Mouse (Mus musculus): Measurements from ENCODE around the gene Hoxa13. TPM values are rescaled to one million over a fixed set of nuclear protein-coding genes. Genes with fewer than 3 reads are reported as not detected.

Gene Hoxa13
- total and polyA plus RNA-seq, 3 experiments, result not detected

DNA sequence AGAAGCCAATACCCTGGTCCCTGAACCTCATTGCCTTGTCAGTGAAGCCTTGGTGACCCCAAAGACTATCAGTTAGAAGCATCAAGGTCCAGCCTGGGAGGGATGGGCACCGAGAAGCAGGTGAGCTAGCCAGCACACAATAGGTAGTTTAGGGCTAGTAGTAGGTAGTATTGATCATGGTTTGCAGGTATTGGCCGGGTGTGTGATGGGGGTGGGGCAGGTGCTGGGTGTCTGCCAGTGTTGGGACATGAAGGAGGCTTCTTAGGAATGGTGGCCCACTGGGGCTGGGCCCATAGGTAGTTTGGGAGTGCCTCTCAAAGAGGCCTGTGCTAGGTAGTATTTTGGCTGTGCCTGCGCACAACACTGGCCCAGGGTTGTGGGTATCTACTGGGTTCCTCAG lies 45.6 kb downstream of the Hoxa13 start:
- no peak overlapping the region for H3K27ac ChIP-seq
- intact Hi-C loops (cut with DNase I), result loop anchor here (5.0 kb wide), 1 partner anchor 37 kb away; no protein-coding TSS in a partner anchor
- WGBS, result 32% methylated on average over 3 of the region's 3 CpGs
- no peaks in the 10 kb centered on the region for H3K36me3 ChIP-seq (ENCODE audit: control insufficient read depth, insufficient read depth, low read length)
- H3K4me3 ChIP-seq, result no peak overlapping the region
- H3K9ac ChIP-seq (ENCODE audit: low read depth, low read length), result no peak overlapping the region
- no peak for TF ChIP-seq CTCF (IDR thresholded peaks at IDR 0.05)
- no peak for TF ChIP-seq POLR2A (IDR thresholded peaks at IDR 0.05; ENCODE audit: insufficient read depth, low read depth, low read length)
- TF ChIP-seq EP300 (IDR thresholded peaks at IDR 0.05; ENCODE audit: insufficient read depth, low read depth, low read length), result no peak
- DNase-seq, result peak in 1 of 2 experiments; percentile 2
- no peaks in the 10 kb centered on the region; the same call in 1 of the 2 replicates for H3K4me1 ChIP-seq (ENCODE audit: control insufficient read depth, insufficient read depth, low read length)
- H3K79me2 ChIP-seq (replicated peaks; ENCODE audit: control insufficient read depth, insufficient read depth, low read length), result no peaks in the 10 kb centered on the region
- peaks cover 49% of the 10 kb centered on the region for H3K27me3 ChIP-seq (ENCODE audit: control insufficient read depth, insufficient read depth, low read length)

DNA sequence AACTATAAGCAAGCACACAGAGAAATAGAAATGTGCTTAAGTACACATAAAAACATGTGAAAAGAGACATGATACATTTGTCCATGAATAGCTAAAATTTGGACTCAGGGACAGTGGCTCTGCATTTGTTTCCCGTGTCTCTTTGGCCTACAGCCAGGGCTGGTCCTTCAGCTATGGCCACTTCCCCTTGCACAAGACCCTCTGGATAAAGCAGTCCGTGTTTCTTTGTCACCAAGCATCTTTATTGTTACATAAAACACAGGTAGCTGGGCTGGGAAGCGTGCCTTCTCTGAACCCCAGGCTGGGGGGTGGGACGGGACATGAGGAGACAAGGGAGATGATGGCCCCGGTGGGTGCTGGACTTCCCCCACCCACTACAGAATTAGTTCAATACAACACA lies 46.4 kb downstream of the Hoxa13 start:
- DNase-seq, result peak; percentile 2 to 20
- Histone ChIP-seq H3K27ac (no peak overlapping the region), H3K9ac (ENCODE audit: low read depth, low read length) (no peak overlapping the region), H3K79me2 (replicated peaks; ENCODE audit: control insufficient read depth, insufficient read depth, low read length) (no peaks in the 10 kb centered on the region), H3K4me3 (no peak overlapping the region), H3K4me1 (ENCODE audit: control insufficient read depth, insufficient read depth, low read length) (no peaks in the 10 kb centered on the region; the same call in 1 of the 2 replicates), H3K27me3 (ENCODE audit: control insufficient read depth, insufficient read depth, low read length) (peaks cover 50% of the 10 kb centered on the region), H3K36me3 (ENCODE audit: control insufficient read depth, insufficient read depth, low read length) (no peaks in the 10 kb centered on the region)
- intact Hi-C loops (cut with DNase I), result loop anchor here (5.0 kb wide), 1 partner anchor 1032 kb away; no protein-coding TSS in a partner anchor
- WGBS, result 20% methylated on average over 5 of the region's 5 CpGs
- TF ChIP-seq CTCF (IDR thresholded peaks at IDR 0.05), result no peak
- TF ChIP-seq POLR2A (IDR thresholded peaks at IDR 0.05; ENCODE audit: insufficient read depth, low read depth, low read length), result no peak
- no peak for TF ChIP-seq EP300 (IDR thresholded peaks at IDR 0.05; ENCODE audit: insufficient read depth, low read depth, low read length)

DNA sequence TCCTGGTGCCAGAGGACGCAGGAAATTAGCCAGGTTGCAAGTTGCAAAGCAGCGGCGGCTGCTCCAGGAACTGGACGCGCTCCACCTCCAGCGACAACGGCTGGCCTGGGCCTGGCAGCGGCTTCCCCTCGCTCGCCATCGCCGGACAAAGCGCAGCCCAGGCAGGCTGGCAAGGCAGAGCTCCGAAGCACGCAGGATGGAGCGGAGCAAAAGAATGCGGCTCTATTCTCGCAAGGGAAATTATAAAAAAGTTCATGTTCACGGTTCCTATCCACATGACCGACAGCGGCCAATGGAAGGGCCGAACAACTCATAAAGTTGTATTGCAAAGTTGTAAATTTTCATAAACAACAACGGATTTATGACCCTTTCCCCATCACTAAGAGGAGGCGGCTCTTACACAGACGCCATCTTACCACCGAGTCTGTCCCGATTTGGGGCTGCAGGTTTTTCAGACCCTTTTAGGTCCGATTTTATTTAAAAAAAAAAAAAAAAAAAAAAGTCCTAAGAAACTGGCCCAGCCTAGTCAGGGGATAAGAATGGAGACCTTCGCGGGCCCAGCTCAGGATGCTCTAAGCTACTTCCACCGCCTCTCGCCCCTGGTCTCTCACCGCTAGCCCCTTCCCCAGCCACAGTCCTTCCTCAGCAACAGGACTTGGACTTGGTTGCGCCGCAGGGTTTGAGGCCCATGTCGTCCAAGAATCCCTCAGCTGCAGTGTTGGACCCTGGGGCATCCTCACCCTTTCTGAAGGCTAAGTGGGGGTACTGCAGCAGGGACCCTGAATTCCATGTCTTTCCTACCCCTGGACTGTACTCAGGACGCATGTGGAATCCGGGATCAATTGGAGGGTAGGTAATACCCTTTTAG lies 47.3 kb downstream of the Hoxa13 start, which contains the start of the genes Hoxa3 and Gm28308:
Gene Hoxa3 (minus strand): TSS at position 218 of the 868 bp plus-strand sequence.
Gene Gm28308 (minus strand): TSS at position 221 of the 868 bp plus-strand sequence.
- Histone ChIP-seq H3K27ac (0 out of 2 replicates have a peak within 1 kb of the TSS, but pooled peaks have one; percentile 20), H3K9ac (ENCODE audit: low read depth, low read length) (peak within 1 kb of the TSS; percentile 41; the same call in 1 of the 2 replicates), H3K4me3 (peak within 1 kb of the TSS; percentile 43), H3K4me1 (ENCODE audit: control insufficient read depth, insufficient read depth, low read length) (no peaks in the 10 kb centered on the region; the same call in 1 of the 2 replicates), H3K36me3 (ENCODE audit: control insufficient read depth, insufficient read depth, low read length) (no peaks in the 10 kb centered on the region), H3K27me3 (ENCODE audit: control insufficient read depth, insufficient read depth, low read length) (peaks cover 53% of the 10 kb centered on the region), H3K79me2 (replicated peaks; ENCODE audit: control insufficient read depth, insufficient read depth, low read length) (no peaks in the 10 kb centered on the region)
- intact Hi-C loops (cut with DNase I), result loop anchor here (5.0 kb wide), 1 partner anchor 1031 kb away; no protein-coding TSS in a partner anchor
- TF ChIP-seq POLR2A (IDR thresholded peaks at IDR 0.05; ENCODE audit: insufficient read depth, low read depth, low read length), result no peak
- TF ChIP-seq EP300 (IDR thresholded peaks at IDR 0.05; ENCODE audit: insufficient read depth, low read depth, low read length), result no peak
- no peak for TF ChIP-seq CTCF (IDR thresholded peaks at IDR 0.05)
- peak; percentile 21 to 48 for DNase-seq
- WGBS, result 6% methylated on average over 38 of the region's 38 CpGs

DNA sequence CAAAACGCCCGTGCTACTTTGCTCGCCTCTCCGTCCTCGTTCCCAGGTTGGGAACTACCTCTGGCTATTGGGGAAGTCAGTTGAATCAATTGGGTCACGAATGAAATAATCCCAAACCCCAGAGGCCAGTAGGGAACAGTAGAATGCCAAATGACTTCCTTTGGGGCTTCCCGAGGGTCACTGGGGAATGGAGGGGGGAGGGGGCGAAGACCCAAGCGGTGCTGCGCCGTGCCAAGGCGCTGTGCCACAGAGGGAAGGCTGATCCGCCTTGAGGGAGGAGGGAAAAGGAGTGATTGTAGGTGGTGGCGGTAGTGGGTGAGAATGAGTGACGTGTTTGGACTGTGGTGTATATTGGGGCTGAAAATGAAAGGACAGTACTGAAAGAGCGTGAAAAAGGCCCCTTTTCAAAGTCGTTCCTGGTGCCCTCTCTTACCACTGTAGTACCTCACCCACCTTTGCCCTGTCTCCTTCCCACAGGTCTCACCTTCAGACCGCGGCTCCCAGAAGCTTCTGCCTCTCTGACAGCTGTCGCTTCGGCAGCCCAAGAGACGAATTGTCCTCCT lies 48.0 kb downstream of the Hoxa13 start:
- no peaks in the 10 kb centered on the region for H3K36me3 ChIP-seq (ENCODE audit: control insufficient read depth, insufficient read depth, low read length)
- TF ChIP-seq EP300 (IDR thresholded peaks at IDR 0.05; ENCODE audit: insufficient read depth, low read depth, low read length) (no peak), CTCF (IDR thresholded peaks at IDR 0.05) (no peak), POLR2A (IDR thresholded peaks at IDR 0.05; ENCODE audit: insufficient read depth, low read depth, low read length) (no peak)
- no peaks in the 10 kb centered on the region; the same call in 1 of the 2 replicates for H3K4me1 ChIP-seq (ENCODE audit: control insufficient read depth, insufficient read depth, low read length)
- DNase-seq, result peak; percentile 11 to 63
- no peak overlapping the region for H3K27ac ChIP-seq
- no peaks in the 10 kb centered on the region for H3K79me2 ChIP-seq (replicated peaks; ENCODE audit: control insufficient read depth, insufficient read depth, low read length)
- intact Hi-C loops (cut with DNase I), result loop anchor here (5.0 kb wide), 1 partner anchor 1030 kb away; no protein-coding TSS in a partner anchor
- peak overlapping the region; percentile 43 for H3K4me3 ChIP-seq
- H3K9ac ChIP-seq (ENCODE audit: low read depth, low read length), result peak overlapping the region; percentile 41; the same call in 1 of the 2 replicates
- H3K27me3 ChIP-seq (ENCODE audit: control insufficient read depth, insufficient read depth, low read length), result peaks cover 53% of the 10 kb centered on the region
- 3% methylated on average over 22 of the region's 22 CpGs for WGBS

DNA sequence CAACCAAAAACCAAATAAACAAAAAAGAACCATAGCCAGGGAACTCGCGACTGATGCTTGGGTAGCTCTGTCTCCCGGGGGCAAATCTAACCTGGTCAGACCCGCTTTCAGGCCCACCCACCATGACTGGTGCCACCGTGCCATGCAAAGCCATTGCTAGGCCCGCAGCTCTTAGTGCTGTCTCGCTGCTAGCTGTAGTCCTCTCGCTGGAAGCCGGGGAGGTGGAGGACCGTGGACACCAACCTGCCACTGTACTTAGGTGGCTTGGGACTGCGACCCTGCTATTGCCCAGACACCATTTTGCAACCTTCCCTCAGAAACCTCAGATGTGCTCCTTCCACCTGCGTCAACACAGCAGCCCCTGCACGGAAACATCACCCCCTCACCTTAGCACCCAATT lies 48.7 kb downstream of the Hoxa13 start:
- H3K79me2 ChIP-seq (replicated peaks; ENCODE audit: control insufficient read depth, insufficient read depth, low read length), result no peaks in the 10 kb centered on the region
- H3K9ac ChIP-seq (ENCODE audit: low read depth, low read length), result no peak overlapping the region
- no peaks in the 10 kb centered on the region for H3K36me3 ChIP-seq (ENCODE audit: control insufficient read depth, insufficient read depth, low read length)
- intact Hi-C loops (cut with DNase I), result loop anchor here (1.0 to 5.0 kb wide), 2 partner anchors 9 to 1030 kb away; partner anchors contain the start of gene Hoxa7
- TF ChIP-seq EP300 (IDR thresholded peaks at IDR 0.05; ENCODE audit: insufficient read depth, low read depth, low read length), result no peak
- no peak for TF ChIP-seq CTCF (IDR thresholded peaks at IDR 0.05)
- TF ChIP-seq POLR2A (IDR thresholded peaks at IDR 0.05; ENCODE audit: insufficient read depth, low read depth, low read length), result no peak
- no peak overlapping the region for H3K4me3 ChIP-seq
- H3K27ac ChIP-seq, result no peak overlapping the region
- WGBS, result 9% methylated on average over 13 of the region's 13 CpGs
- peaks cover 48% of the 10 kb centered on the region for H3K27me3 ChIP-seq (ENCODE audit: control insufficient read depth, insufficient read depth, low read length)
- H3K4me1 ChIP-seq (ENCODE audit: control insufficient read depth, insufficient read depth, low read length), result no peaks in the 10 kb centered on the region; the same call in 1 of the 2 replicates
- DNase-seq, result no peak
